Mouse (Mus musculus) olfactory bulb, adult 2 months (tissue): ENCODE results near the gene Ccdc136. TPM values are rescaled to one million over a fixed set of nuclear protein-coding genes. Genes with fewer than 3 reads are reported as not detected.

ENCODE experiments used
- H3K27ac ChIP-seq: fragments of 200-500 bp; 2 replicates; pipeline ENCODE4 v1.5.1; 2012; ENCODE audit warnings: low read depth, low read length; ENCODE audit not compliant: insufficient read depth
- H3K4me1 ChIP-seq: fragments of 200-500 bp; 2 replicates; pipeline ENCODE4 v1.6.1; 2012; ENCODE audit warnings: low read length; ENCODE audit not compliant: control insufficient read depth, insufficient read depth
- H3K4me3 ChIP-seq: fragments of 200-500 bp; 2 replicates; pipeline ENCODE4 v1.5.1; 2012; ENCODE audit warnings: mild to moderate bottlenecking, low read depth, low read length, moderate library complexity; ENCODE audit not compliant: insufficient read depth
- CTCF ChIP-seq: fragments of 200-500 bp; IDR thresholded peaks from 2 replicates; pipeline ENCODE4 v1.5.1; 2012; ENCODE audit warnings: low read depth, mild to moderate bottlenecking, low read length, moderate library complexity; ENCODE audit not compliant: insufficient read depth
- POLR2A ChIP-seq: fragments of 200-500 bp; IDR thresholded peaks from 2 replicates; pipeline ENCODE4 v1.6.1; 2012; ENCODE audit warnings: mild to moderate bottlenecking, low read depth, low read length, moderate library complexity; ENCODE audit not compliant: insufficient read depth
- WGBS: fragments of 180-500 bp; shearing (Covaris S2); methylation state at CpG from one replicate; pipeline ENCODE4 v1.1.7; 2018; 5-methylcytosine and 5-hydroxymethylcytosine counted together
- polyA plus RNA-seq: library from polyadenylated mRNA; stranded (reverse); fragments of >200 nt; gene quantifications from 2 replicates; pipeline ENCODE4 v1.2.4, GENCODE M21; 2012; ENCODE audit warnings: low replicate concordance; ENCODE audit not compliant: missing spikeins, insufficient read depth, insufficient read length

The Ccdc136 gene
- polyA plus RNA-seq, 1 experiment: not detected

- WGBS: 81% methylated on average over 8 of the region's 8 CpGs
- H3K4me3 ChIP-seq: no peak overlapping the region
- no peaks in the 10 kb centered on the region for H3K4me1 ChIP-seq
- TF ChIP-seq POLR2A: no peak
- no peak for TF ChIP-seq CTCF
- no peak overlapping the region for H3K27ac ChIP-seq
Measured at GRCm38 (mm10) chr6:29425118-29425517, 29.0 kb downstream of the Ccdc136 start.

- WGBS: 88% methylated on average over 6 of the region's 6 CpGs
- TF ChIP-seq CTCF (no peak), POLR2A (no peak)
- Histone ChIP-seq H3K4me1 (peaks cover 6% of the 10 kb centered on the region), H3K27ac (no peak overlapping the region), H3K4me3 (no peak overlapping the region)
Measured at GRCm38 (mm10) chr6:29426331-29426730, 30.2 kb downstream of the Ccdc136 start.

GRCm38 (mm10) chr6:29428171-29428570 is 32.1 kb downstream of the Ccdc136 start:
- 51% methylated on average over 4 of the region's 4 CpGs for WGBS
- no peak overlapping the region for H3K4me3 ChIP-seq
- peaks cover 18% of the 10 kb centered on the region for H3K4me1 ChIP-seq
- no peak overlapping the region for H3K27ac ChIP-seq
- TF ChIP-seq CTCF (no peak), POLR2A (no peak)

GRCm38 (mm10) chr6:29430681-29431420 is 34.7 kb downstream of the Ccdc136 start:
- no peak for TF ChIP-seq POLR2A
- no peak for TF ChIP-seq CTCF
- no peak overlapping the region for H3K4me3 ChIP-seq
- WGBS: 57% methylated on average over 15 of the region's 15 CpGs
- no peak overlapping the region for H3K27ac ChIP-seq
- peaks cover 39% of the 10 kb centered on the region for H3K4me1 ChIP-seq

GRCm38 (mm10) chr6:29431473-29431872 is 35.4 kb downstream of the Ccdc136 start:
- TF ChIP-seq CTCF: no peak
- TF ChIP-seq POLR2A: no peak
- 68% methylated on average over 5 of the region's 5 CpGs for WGBS
- H3K4me1 ChIP-seq: peaks cover 45% of the 10 kb centered on the region
- no peak overlapping the region for H3K4me3 ChIP-seq
- no peak overlapping the region for H3K27ac ChIP-seq

- TF ChIP-seq POLR2A: no peak
- TF ChIP-seq CTCF: no peak
- H3K27ac ChIP-seq: no peak overlapping the region
- H3K4me1 ChIP-seq: peaks cover 47% of the 10 kb centered on the region
- 48% methylated on average over 3 of the region's 3 CpGs for WGBS
- H3K4me3 ChIP-seq: no peak overlapping the region
Measured at GRCm38 (mm10) chr6:29432156-29432555, 36.0 kb downstream of the Ccdc136 start.

GRCm38 (mm10) chr6:29432676-29433037 is 36.5 kb downstream of the Ccdc136 start:
- TF ChIP-seq POLR2A: no peak
- TF ChIP-seq CTCF: no peak
- Histone ChIP-seq H3K4me3 (no peak overlapping the region), H3K4me1 (peaks cover 47% of the 10 kb centered on the region), H3K27ac (no peak overlapping the region)

- 4% methylated on average over 66 of the region's 77 CpGs for WGBS
- peaks cover 47% of the 10 kb centered on the region for H3K4me1 ChIP-seq
Measured at GRCm38 (mm10) chr6:29433038-29433803, 37.1 kb downstream of the Ccdc136 start, which contains the start of gene Flnc. Gene Flnc (plus strand): TSS chr6:29433256.

More at GRCm38 (mm10) chr6:29433038-29433803, 37.1 kb downstream of the Ccdc136 start, which contains the start of gene Flnc:
- TF ChIP-seq CTCF (no peak), POLR2A (no peak)
- no peak within 1 kb of the TSS for H3K27ac ChIP-seq
- H3K4me3 ChIP-seq: peak within 1 kb of the TSS; percentile 8
